In genomic region chr2:167887516-167888347, GRCm38 (mm10) we compare ENCODE assay signal across 8 mouse cellular contexts. TPM values are rescaled to one million over a fixed set of nuclear protein-coding genes. Genes with fewer than 3 reads are reported as not detected.
DNase-seq lines count a peak whose midpoint lies in the region; ATAC-seq and TF ChIP-seq lines count a peak whose summit lies in the region.

No protein-coding gene starts in this region.

- no peaks in the 10 kb centered on the region for H3K36me3 ChIP-seq in thymus, adult 2 months (ENCODE audit: control insufficient read depth, insufficient read depth, low read length)
- no peaks in the 10 kb centered on the region for H3K36me3 ChIP-seq in embryonic facial prominence, embryonic 11.5 days (replicated peaks; ENCODE audit: control insufficient read depth, insufficient read depth, low read depth, low read length)
- H3K36me3 ChIP-seq in hindbrain, embryonic 10.5 days = no peaks in the 10 kb centered on the region
- no peaks in the 10 kb centered on the region for H3K36me3 ChIP-seq in limb, embryonic 11.5 days (ENCODE audit: control insufficient read depth, insufficient read depth, low read length)
- H3K36me3 ChIP-seq in midbrain, embryonic 11.5 days (ENCODE audit: control insufficient read depth, insufficient read depth, low read length) = no peaks in the 10 kb centered on the region

- 22% methylated on average over 22 of the region's 22 CpGs for WGBS in thymus, adult 2 months
- 12% methylated on average over 22 of the region's 22 CpGs for WGBS in embryonic facial prominence, embryonic 11.5 days
- WGBS in hindbrain, embryonic 10.5 days = 9% methylated on average over 22 of the region's 22 CpGs
- 9% methylated on average over 22 of the region's 22 CpGs for WGBS in limb, embryonic 11.5 days
- WGBS in midbrain, embryonic 11.5 days = 10% methylated on average over 22 of the region's 22 CpGs

- DNase-seq in thymus, adult 2 months = peak; percentile 41
- no peak for DNase-seq in thymus, postnatal 10 days (ENCODE audit: low spot score in 2 of 2)
- peak; percentile 43 for DNase-seq in embryonic facial prominence, embryonic 11.5 days (ENCODE audit: low spot score)
- no peak for DNase-seq in hindbrain, embryonic 10.5 days (ENCODE audit: low spot score)
- DNase-seq in limb, embryonic 11.5 days (ENCODE audit: low spot score) = peak; percentile 41
- no peak for DNase-seq in midbrain, embryonic 11.5 days (ENCODE audit: low spot score, missing footprints)
- DNase-seq in right cerebral cortex, postnatal 25 days = no peak
- DNase-seq in frontal cortex, postnatal 36 days (ENCODE audit: low spot score in 2 of 2) = no peak

- peaks cover 10% of the 10 kb centered on the region for H3K4me1 ChIP-seq in thymus, adult 2 months (replicated peaks; ENCODE audit: control insufficient read depth, insufficient read depth, low read length)
- no peaks in the 10 kb centered on the region; the same call in 1 of the 2 replicates for H3K4me1 ChIP-seq in embryonic facial prominence, embryonic 11.5 days (ENCODE audit: control insufficient read depth, insufficient read depth, low read length)
- peaks cover 31% of the 10 kb centered on the region for H3K4me1 ChIP-seq in hindbrain, embryonic 10.5 days (replicated peaks)
- 0 out of 2 replicates have a peak, but pooled peaks cover 3% of the 10 kb centered on the region for H3K4me1 ChIP-seq in limb, embryonic 11.5 days (ENCODE audit: control insufficient read depth, insufficient read depth, low read length)
- peaks cover 4% of the 10 kb centered on the region; the same call in 1 of the 2 replicates for H3K4me1 ChIP-seq in midbrain, embryonic 11.5 days (ENCODE audit: control insufficient read depth, insufficient read depth, low read length)

- TF ChIP-seq CTCF in thymus, adult 2 months (IDR thresholded peaks at IDR 0.05; ENCODE audit: borderline replicate concordance, control insufficient read depth, extremely low read depth, insufficient read depth, low read length, poor library complexity) = no peak

- H3K27me3 ChIP-seq in thymus, adult 2 months (ENCODE audit: control insufficient read depth, insufficient read depth, low read length) = no peaks in the 10 kb centered on the region
- H3K27me3 ChIP-seq in embryonic facial prominence, embryonic 11.5 days (ENCODE audit: control insufficient read depth, insufficient read depth, low read length) = no peaks in the 10 kb centered on the region
- H3K27me3 ChIP-seq in hindbrain, embryonic 10.5 days (ENCODE audit: insufficient read depth, poor library complexity, severe bottlenecking) = peaks cover 28% of the 10 kb centered on the region
- no peaks in the 10 kb centered on the region for H3K27me3 ChIP-seq in limb, embryonic 11.5 days (ENCODE audit: control insufficient read depth, insufficient read depth, low read length)
- no peaks in the 10 kb centered on the region; the same call in 1 of the 2 replicates for H3K27me3 ChIP-seq in midbrain, embryonic 11.5 days (ENCODE audit: control insufficient read depth, insufficient read depth, low read length)

- no peak for ATAC-seq in embryonic facial prominence, embryonic 11.5 days (replicated peaks; ENCODE audit: insufficient number of reproducible peaks, low FRiP score, low TSS enrichment, low read depth)
- no peak for ATAC-seq in limb, embryonic 11.5 days (ENCODE audit: insufficient number of reproducible peaks, low FRiP score, low TSS enrichment, low read depth)
- no peak for ATAC-seq in midbrain, embryonic 11.5 days (ENCODE audit: low FRiP score)

- H3K4me3 ChIP-seq in thymus, adult 2 months (ENCODE audit: control insufficient read depth, insufficient read depth, low read length) = peak overlapping the region; percentile 25; the same call in 1 of the 2 replicates
- H3K4me3 ChIP-seq in embryonic facial prominence, embryonic 11.5 days (ENCODE audit: low read depth, low read length) = peak overlapping the region; percentile 12; the same call in 1 of the 2 replicates
- peak overlapping the region; percentile 48 for H3K4me3 ChIP-seq in hindbrain, embryonic 10.5 days
- H3K4me3 ChIP-seq in limb, embryonic 11.5 days (ENCODE audit: low read depth, low read length) = peak overlapping the region; percentile 26
- H3K4me3 ChIP-seq in midbrain, embryonic 11.5 days (ENCODE audit: low read depth, low read length) = peak overlapping the region; percentile 19; the same call in 1 of the 2 replicates

- H3K27ac ChIP-seq in thymus, adult 2 months (ENCODE audit: control insufficient read depth, insufficient read depth, low read length) = no peak overlapping the region
- H3K27ac ChIP-seq in embryonic facial prominence, embryonic 11.5 days (replicated peaks; ENCODE audit: low read depth, low read length) = no peak overlapping the region
- H3K27ac ChIP-seq in hindbrain, embryonic 10.5 days = no peak overlapping the region
- no peak overlapping the region for H3K27ac ChIP-seq in limb, embryonic 11.5 days (replicated peaks; ENCODE audit: low read depth, low read length)
- H3K27ac ChIP-seq in midbrain, embryonic 11.5 days (ENCODE audit: low read depth, low read length) = no peak overlapping the region

- TF ChIP-seq POLR2A in thymus, adult 2 months (IDR thresholded peaks at IDR 0.05; ENCODE audit: control insufficient read depth, extremely low read depth, insufficient read depth, low read length, poor library complexity) = no peak

- no peak overlapping the region for H3K9ac ChIP-seq in embryonic facial prominence, embryonic 11.5 days (replicated peaks; ENCODE audit: low read length)
- H3K9ac ChIP-seq in limb, embryonic 11.5 days (ENCODE audit: low read length) = no peak overlapping the region
- H3K9ac ChIP-seq in midbrain, embryonic 11.5 days (ENCODE audit: low read length) = peak overlapping the region; percentile 39; the same call in 1 of the 2 replicates

- H3K4me2 ChIP-seq in embryonic facial prominence, embryonic 11.5 days (ENCODE audit: low read depth, low read length) = peak overlapping the region; percentile 43
- H3K4me2 ChIP-seq in limb, embryonic 11.5 days (ENCODE audit: low read depth, severe bottlenecking) = peak overlapping the region; percentile 64
- H3K4me2 ChIP-seq in midbrain, embryonic 11.5 days = peak overlapping the region; percentile 45

- no peaks in the 10 kb centered on the region for H3K9me3 ChIP-seq in embryonic facial prominence, embryonic 11.5 days (replicated peaks; ENCODE audit: control insufficient read depth, low read length)
- H3K9me3 ChIP-seq in hindbrain, embryonic 10.5 days = no peaks in the 10 kb centered on the region
- no peaks in the 10 kb centered on the region for H3K9me3 ChIP-seq in limb, embryonic 11.5 days (ENCODE audit: control insufficient read depth, low read length)
- no peaks in the 10 kb centered on the region for H3K9me3 ChIP-seq in midbrain, embryonic 11.5 days (ENCODE audit: control insufficient read depth, low read length)

RNA-seq across cellular contexts. Expression of gene Ptpn1, which starts 44.1 kb away (rescaled TPM):
- 97.1 and 97.8 TPM in 2 replicates for polyA plus RNA-seq in thymus, adult 2 months (2012; rRNA removed)
- 56.6 and 60.4 TPM in 2 replicates for polyA plus RNA-seq in embryonic facial prominence, embryonic 11.5 days (2014; fragmentation: Nextera tagmentation; extraction: Ambion mirVana)
- polyA plus RNA-seq in hindbrain, embryonic 10.5 days (2016; fragmentation: Nextera tagmentation; extraction: Ambion mirVana) = 75.9 and 86.1 TPM in 2 replicates
- 57.4 and 61.2 TPM in 2 replicates for polyA plus RNA-seq in limb, embryonic 11.5 days (2014; fragmentation: Nextera tagmentation; extraction: Ambion mirVana)
- polyA plus RNA-seq in midbrain, embryonic 11.5 days (2014; fragmentation: Nextera tagmentation; extraction: Ambion mirVana) = 89.8 and 92.6 TPM in 2 replicates

Comparison
In these comparisons a context has a peak if more than half of its experiments do, and no peak if none do; other contexts are left out.
1. DNase-seq: peak in thymus, adult 2 months (single experiment), embryonic facial prominence, embryonic 11.5 days (single experiment) and limb, embryonic 11.5 days (single experiment); none in thymus, postnatal 10 days (0 of 2), hindbrain, embryonic 10.5 days (single experiment), midbrain, embryonic 11.5 days (single experiment), right cerebral cortex, postnatal 25 days (single experiment) and frontal cortex, postnatal 36 days (0 of 2).
2. Peak in every context shown above with its lines, with median percentiles within 50 percentile points of each other: H3K4me3 ChIP-seq and H3K4me2 ChIP-seq.